Mouse (Mus musculus): ENCODE measurements around the gene Serpinb9b. TPM values are rescaled to one million over a fixed set of nuclear protein-coding genes. Genes with fewer than 3 reads are reported as not detected.

Gene Serpinb9b
- polyA plus RNA-seq, 2 experiments: 0.02 TPM; not detected in 1

GRCm38 (mm10) chr13:33076247-33076646, 49.0 kb downstream of the Serpinb9b start:
- H3K9ac ChIP-seq (replicated peaks): no peak overlapping the region
- ATAC-seq (ENCODE audit: insufficient read depth) (no peak), DNase-seq (ENCODE audit: low read depth in 3 of 3, low spot score in 3 of 3) (no peak)
- TF ChIP-seq EP300 (IDR thresholded peaks at IDR 0.05; ENCODE audit: low read depth): no peak
- no peak overlapping the region for H3K27ac ChIP-seq
- H3K27me3 ChIP-seq (ENCODE audit: control insufficient read depth, insufficient read depth, low read length): no peaks in the 10 kb centered on the region
- H3K9me3 ChIP-seq (ENCODE audit: control insufficient read depth, low read length): no peaks in the 10 kb centered on the region
- H3K4me3 ChIP-seq (ENCODE audit: insufficient read depth in 1 of 2, low read depth in 2 of 2, low read length in 2 of 2): no peak overlapping the region
- 33% methylated on average over 3 of the region's 3 CpGs for WGBS (ENCODE audit: insufficient replicate concordance)
- no peaks in the 10 kb centered on the region for H3K36me3 ChIP-seq (replicated peaks; ENCODE audit: control insufficient read depth, insufficient read depth, low read depth)
- H3K4me2 ChIP-seq (ENCODE audit: low read depth): no peak overlapping the region
- no peaks in the 10 kb centered on the region for H3K4me1 ChIP-seq (replicated peaks; ENCODE audit: control insufficient read depth in 2 of 2, insufficient read depth in 2 of 2, low read length in 1 of 2)

GRCm38 (mm10) chr13:33077026-33077685, 49.9 kb downstream of the Serpinb9b start:
- H3K27ac ChIP-seq: no peak overlapping the region
- H3K36me3 ChIP-seq (replicated peaks; ENCODE audit: control insufficient read depth, insufficient read depth, low read depth): no peaks in the 10 kb centered on the region
- H3K9ac ChIP-seq (replicated peaks): no peak overlapping the region
- no peaks in the 10 kb centered on the region for H3K27me3 ChIP-seq (ENCODE audit: control insufficient read depth, insufficient read depth, low read length)
- no peaks in the 10 kb centered on the region for H3K9me3 ChIP-seq (ENCODE audit: control insufficient read depth, low read length)
- no peaks in the 10 kb centered on the region for H3K4me1 ChIP-seq (replicated peaks; ENCODE audit: control insufficient read depth in 2 of 2, insufficient read depth in 2 of 2, low read length in 1 of 2)
- 49% methylated on average over 10 of the region's 10 CpGs for WGBS (ENCODE audit: insufficient replicate concordance)
- no peak for TF ChIP-seq CTCF (IDR thresholded peaks at IDR 0.05; ENCODE audit: low read depth)
- TF ChIP-seq EP300 (IDR thresholded peaks at IDR 0.05; ENCODE audit: low read depth): no peak
- ATAC-seq (ENCODE audit: insufficient read depth): no peak
- no peak overlapping the region for H3K4me3 ChIP-seq (ENCODE audit: insufficient read depth in 1 of 2, low read depth in 2 of 2, low read length in 2 of 2)
- H3K4me2 ChIP-seq (ENCODE audit: low read depth): no peak overlapping the region
- no peak for DNase-seq (ENCODE audit: low read depth in 3 of 3, low spot score in 3 of 3)

GRCm38 (mm10) chr13:33078056-33078705, 51.0 kb downstream of the Serpinb9b start, which contains the start of gene Serpinb1b:
Gene Serpinb1b (plus strand): TSS chr13:33078575.
- Histone ChIP-seq H3K27ac (no peak within 1 kb of the TSS), H3K9me3 (ENCODE audit: control insufficient read depth, low read length) (no peaks in the 10 kb centered on the region), H3K4me3 (ENCODE audit: insufficient read depth in 1 of 2, low read depth in 2 of 2, low read length in 2 of 2) (no peak within 1 kb of the TSS), H3K9ac (replicated peaks) (no peak within 1 kb of the TSS), H3K27me3 (ENCODE audit: control insufficient read depth, insufficient read depth, low read length) (no peaks in the 10 kb centered on the region), H3K36me3 (replicated peaks; ENCODE audit: control insufficient read depth, insufficient read depth, low read depth) (no peaks in the 10 kb centered on the region), H3K4me1 (replicated peaks; ENCODE audit: control insufficient read depth in 2 of 2, insufficient read depth in 2 of 2, low read length in 1 of 2) (no peaks in the 10 kb centered on the region), H3K4me2 (ENCODE audit: low read depth) (no peak within 1 kb of the TSS)
- no peak for ATAC-seq (ENCODE audit: insufficient read depth)
- no peak for TF ChIP-seq EP300 (IDR thresholded peaks at IDR 0.05; ENCODE audit: low read depth)
- no peak for TF ChIP-seq CTCF (IDR thresholded peaks at IDR 0.05; ENCODE audit: low read depth)
- WGBS (ENCODE audit: insufficient replicate concordance): 53% methylated on average over 3 of the region's 3 CpGs
- no peak for DNase-seq (ENCODE audit: low read depth in 3 of 3, low spot score in 3 of 3)

- 10% methylated on average over 6 of the region's 6 CpGs for WGBS (ENCODE audit: insufficient replicate concordance)
These were observed 52.2 kb downstream of the Serpinb9b start for GRCm38 (mm10) chr13:33079391-33079790.

GRCm38 (mm10) chr13:33080356-33080755, 53.1 kb downstream of the Serpinb9b start:
- Histone ChIP-seq H3K4me2 (ENCODE audit: low read depth) (no peak overlapping the region), H3K4me1 (replicated peaks; ENCODE audit: control insufficient read depth in 2 of 2, insufficient read depth in 2 of 2, low read length in 1 of 2) (no peaks in the 10 kb centered on the region), H3K4me3 (ENCODE audit: insufficient read depth in 1 of 2, low read depth in 2 of 2, low read length in 2 of 2) (no peak overlapping the region), H3K9me3 (ENCODE audit: control insufficient read depth, low read length) (no peaks in the 10 kb centered on the region), H3K27ac (no peak overlapping the region), H3K27me3 (ENCODE audit: control insufficient read depth, insufficient read depth, low read length) (no peaks in the 10 kb centered on the region), H3K36me3 (replicated peaks; ENCODE audit: control insufficient read depth, insufficient read depth, low read depth) (no peaks in the 10 kb centered on the region), H3K9ac (replicated peaks) (no peak overlapping the region)
- no peak for ATAC-seq (ENCODE audit: insufficient read depth)
- no peak for DNase-seq (ENCODE audit: low read depth in 3 of 3, low spot score in 3 of 3)
- 21% methylated on average over 3 of the region's 3 CpGs for WGBS (ENCODE audit: insufficient replicate concordance)
- TF ChIP-seq CTCF (IDR thresholded peaks at IDR 0.05; ENCODE audit: low read depth) (peak; percentile 64), EP300 (IDR thresholded peaks at IDR 0.05; ENCODE audit: low read depth) (no peak)

More at GRCm38 (mm10) chr13:33079391-33079790, 52.2 kb downstream of the Serpinb9b start:
- no peak overlapping the region for H3K4me2 ChIP-seq (ENCODE audit: low read depth)
- H3K27ac ChIP-seq: no peak overlapping the region
- ATAC-seq (ENCODE audit: insufficient read depth): no peak
- DNase-seq (ENCODE audit: low read depth in 3 of 3, low spot score in 3 of 3): no peak
- no peaks in the 10 kb centered on the region for H3K36me3 ChIP-seq (replicated peaks; ENCODE audit: control insufficient read depth, insufficient read depth, low read depth)
- H3K9ac ChIP-seq (replicated peaks): no peak overlapping the region
- H3K27me3 ChIP-seq (ENCODE audit: control insufficient read depth, insufficient read depth, low read length): no peaks in the 10 kb centered on the region
- H3K4me3 ChIP-seq (ENCODE audit: insufficient read depth in 1 of 2, low read depth in 2 of 2, low read length in 2 of 2): no peak overlapping the region
- H3K4me1 ChIP-seq (replicated peaks; ENCODE audit: control insufficient read depth in 2 of 2, insufficient read depth in 2 of 2, low read length in 1 of 2): no peaks in the 10 kb centered on the region
- peak; percentile 56 for TF ChIP-seq CTCF (IDR thresholded peaks at IDR 0.05; ENCODE audit: low read depth)
- TF ChIP-seq EP300 (IDR thresholded peaks at IDR 0.05; ENCODE audit: low read depth): no peak
- no peaks in the 10 kb centered on the region for H3K9me3 ChIP-seq (ENCODE audit: control insufficient read depth, low read length)
